Mouse (Mus musculus) heart, postnatal 25 days (tissue): ENCODE measurements around the gene Magi1. TPM values are rescaled to one million over a fixed set of nuclear protein-coding genes. Genes with fewer than 3 reads are reported as not detected.

Source experiments
- DNase-seq: peaks from one replicate; pipeline ENCODE4 v3.0.0; 2022; ENCODE audit warnings: low spot score
- intact Hi-C: fragments of 180-260 bp; cut with DNase I; formaldehyde crosslinking; loops from one replicate; pipeline ENCODE4 v1.15.1; 2025
- total RNA-seq, 2 experiments: library from RNA; stranded (reverse); gene quantifications; 2 replicates each; pipeline ENCODE4 v1.2.3; 2021

Gene Magi1
- total RNA-seq, 2 experiments from 2014 or later: 15.9 to 18.1 TPM

- intact Hi-C loops: no loop called here
- no peak for DNase-seq
Observed at GRCm38 (mm10) chr6:93805407-93805936, 478.2 kb downstream of the Magi1 start.

GRCm38 (mm10) chr6:93802390-93802789 lies 481.3 kb downstream of the Magi1 start:
- DNase-seq: no peak
- intact Hi-C loops: no loop called here

GRCm38 (mm10) chr6:93800465-93800864 lies 483.3 kb downstream of the Magi1 start:
- intact Hi-C loops: no loop called here
- DNase-seq: no peak

GRCm38 (mm10) chr6:93792309-93793215 lies 491.2 kb downstream of the Magi1 start:
- DNase-seq: no peak
- intact Hi-C loops: no loop called here

DNA sequence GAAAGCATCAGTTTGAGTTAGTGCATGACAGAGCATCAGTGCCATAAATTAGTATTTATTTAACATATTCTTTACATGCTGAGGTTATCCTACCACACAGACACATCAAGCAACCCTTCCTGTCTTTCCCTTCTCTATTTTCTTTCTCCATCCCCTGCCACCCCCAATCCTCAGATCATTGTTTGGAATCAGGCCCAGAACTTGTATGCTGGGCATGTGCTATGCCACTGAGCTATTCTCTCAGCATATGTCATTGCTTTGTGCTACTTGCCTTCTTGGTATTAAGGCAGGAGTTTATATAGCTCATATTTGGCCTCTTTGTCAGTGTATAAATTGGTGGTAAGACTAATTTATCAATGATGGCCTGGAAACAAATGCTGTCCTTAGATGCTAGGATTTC lies 494.0 kb downstream of the Magi1 start:
- no peak for DNase-seq
- intact Hi-C loops: no loop called here

GRCm38 (mm10) chr6:93787042-93787441 lies 496.7 kb downstream of the Magi1 start:
- intact Hi-C loops: no loop called here
- no peak for DNase-seq

DNA sequence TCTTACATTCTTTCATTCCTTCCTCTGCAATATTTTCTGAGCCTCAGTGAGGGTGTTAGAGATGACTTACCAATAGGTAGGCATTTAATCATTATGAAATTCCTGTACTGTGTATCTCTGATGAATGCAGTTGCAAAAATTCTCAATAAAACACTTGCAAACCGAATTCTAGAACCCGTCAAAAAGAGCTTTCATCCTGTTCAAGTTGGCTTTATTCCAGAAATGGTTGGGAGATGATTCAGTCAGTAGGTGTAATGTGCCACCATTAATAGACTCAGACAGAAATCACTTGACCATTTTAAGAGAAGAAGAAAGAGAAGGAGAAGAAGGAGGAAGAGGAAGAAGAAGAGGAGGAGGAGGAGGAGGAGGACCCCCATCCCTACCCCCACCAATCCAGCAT lies 497.5 kb downstream of the Magi1 start:
- intact Hi-C loops: no loop called here
- DNase-seq: no peak

- no peak for DNase-seq
- intact Hi-C loops: no loop called here
Observed at GRCm38 (mm10) chr6:93771081-93771480, 512.6 kb downstream of the Magi1 start.

DNA sequence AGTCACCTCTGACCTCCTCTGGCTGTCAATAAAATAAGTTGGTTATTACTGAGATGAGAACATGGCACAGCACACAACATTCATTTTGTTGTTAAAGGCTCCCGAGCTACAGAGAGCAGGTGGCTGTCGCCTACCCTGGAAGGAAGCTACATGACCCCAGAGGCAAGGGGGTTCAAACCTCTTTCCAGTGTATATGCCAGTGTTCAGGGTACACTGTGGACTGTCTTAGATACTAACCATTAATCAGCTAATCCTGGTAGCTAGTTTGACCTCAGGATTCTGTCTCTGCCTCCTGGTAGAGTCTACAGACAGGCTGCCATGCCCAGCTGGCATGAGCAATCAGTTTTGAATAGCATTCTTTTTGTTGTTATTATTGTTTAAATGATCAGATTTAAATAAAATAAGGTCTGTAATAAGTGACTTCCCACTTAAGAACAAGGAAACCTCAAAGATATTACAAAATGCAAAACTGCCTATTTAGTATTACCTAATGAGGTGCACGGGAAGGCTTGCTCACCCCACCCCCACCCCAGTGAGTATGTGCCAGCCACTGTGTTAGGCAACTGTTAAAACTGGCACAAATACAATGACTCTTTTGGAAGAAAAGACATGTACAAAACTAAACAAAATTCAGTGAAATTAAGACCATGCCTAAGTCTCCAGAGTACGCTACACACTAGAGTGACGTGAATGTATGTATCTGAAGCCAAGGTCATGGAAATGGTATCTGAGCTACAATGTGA lies 513.3 kb downstream of the Magi1 start:
- no peak for DNase-seq
- intact Hi-C loops: no loop called here

GRCm38 (mm10) chr6:93758114-93758513 lies 525.6 kb downstream of the Magi1 start:
- intact Hi-C loops: loop anchor here (5.0 kb wide), 1 partner anchor 294 kb away; no protein-coding TSS in a partner anchor
- DNase-seq: no peak

GRCm38 (mm10) chr6:93757353-93758087 lies 526.2 kb downstream of the Magi1 start:
- intact Hi-C loops: loop anchor here (1.0 to 5.0 kb wide), 2 partner anchors 228 to 295 kb away; no protein-coding TSS in a partner anchor
- DNase-seq: peak; percentile 60

GRCm38 (mm10) chr6:93743145-93743544 lies 540.6 kb downstream of the Magi1 start:
- DNase-seq: no peak
- intact Hi-C loops: no loop called here

DNA sequence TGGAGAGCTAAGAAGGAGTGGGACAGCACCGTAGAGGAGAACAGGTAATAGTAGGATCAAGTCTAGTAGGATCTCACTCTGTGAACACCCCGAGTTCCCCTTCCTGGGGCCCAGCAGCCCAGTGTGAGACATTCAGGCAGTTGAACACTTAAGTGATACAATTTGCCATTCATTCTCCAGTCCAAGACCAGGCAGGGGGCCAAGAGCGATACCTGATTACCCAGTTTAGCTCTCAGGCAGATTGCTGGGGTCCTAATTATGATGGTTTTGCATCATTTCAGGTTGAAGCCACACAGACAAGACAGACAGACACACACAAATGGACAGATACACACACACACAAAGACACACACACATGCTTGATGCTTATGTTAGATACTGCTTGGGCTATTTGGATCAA lies 543.9 kb downstream of the Magi1 start:
- intact Hi-C loops: no loop called here
- no peak for DNase-seq

GRCm38 (mm10) chr6:93737083-93737482 lies 546.6 kb downstream of the Magi1 start:
- no peak for DNase-seq
- intact Hi-C loops: no loop called here

DNA sequence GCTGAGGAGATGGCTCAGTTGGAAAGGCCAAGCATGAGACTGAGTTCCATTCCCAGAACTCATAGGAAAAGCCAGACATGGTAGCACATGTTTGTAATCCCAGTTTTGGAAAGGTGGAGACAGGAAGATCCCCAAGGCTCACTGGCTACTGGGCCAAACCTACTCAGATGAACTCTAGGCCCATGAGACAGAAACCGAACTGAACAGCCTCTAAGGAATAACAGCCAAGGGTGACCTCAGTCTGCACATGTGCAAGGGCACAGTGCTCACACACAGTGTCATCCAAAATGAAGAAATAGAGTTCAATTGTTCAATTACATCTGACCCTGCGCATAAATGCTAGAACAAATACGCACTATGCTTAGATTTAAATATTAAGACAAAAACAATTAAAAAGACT lies 547.6 kb downstream of the Magi1 start:
- peak; percentile 12 for DNase-seq
- intact Hi-C loops: no loop called here

GRCm38 (mm10) chr6:93733800-93734199 lies 549.9 kb downstream of the Magi1 start:
- intact Hi-C loops: no loop called here
- DNase-seq: no peak

DNA sequence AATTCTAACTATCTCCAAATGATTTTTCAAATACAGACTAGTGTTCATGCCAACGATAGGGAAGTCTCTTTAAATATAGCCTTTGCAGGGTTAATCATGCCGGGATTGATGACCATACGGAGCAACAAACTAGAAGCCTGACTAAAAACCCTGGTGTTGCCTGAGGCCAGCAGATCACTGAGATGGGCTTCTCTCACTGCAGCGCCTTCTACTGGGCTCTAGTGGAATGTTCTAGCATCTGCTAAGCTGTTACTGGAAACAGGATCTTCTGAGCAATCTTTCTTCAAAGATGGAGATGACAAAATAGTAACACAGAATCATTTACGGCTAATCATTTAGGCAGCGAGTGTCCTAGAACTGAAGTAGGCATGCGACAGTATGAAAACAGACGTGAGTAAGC lies 554.0 kb downstream of the Magi1 start:
- no peak for DNase-seq

GRCm38 (mm10) chr6:93728791-93729190 lies 554.9 kb downstream of the Magi1 start:
- intact Hi-C loops: loop anchor here (10.0 kb wide), 1 partner anchor 944 kb away; no protein-coding TSS in a partner anchor
- DNase-seq: no peak

More for the DNA sequence above, 554.0 kb downstream of the Magi1 start:
- intact Hi-C loops: loop anchor here (10.0 kb wide), 1 partner anchor 945 kb away; no protein-coding TSS in a partner anchor

- intact Hi-C loops: loop anchor here (2.0 to 10.0 kb wide), 2 partner anchors 71 to 943 kb away; no protein-coding TSS in a partner anchor
- no peak for DNase-seq
Observed at GRCm38 (mm10) chr6:93727630-93728178, 556.0 kb downstream of the Magi1 start.
